Mouse (Mus musculus) MEL (cell line): ENCODE measurements at regions not wholly inside any gene's neighbourhood (a gene's known extent, or its start where the extent isn't known, plus 50 kb on each side); places are given as distances from the start of the nearest gene placed in this dataset.

Experiments
- DNase-seq: peaks from one replicate; pipeline ENCODE4 v3.0.0; 2011; ENCODE audit warnings: low read depth, low spot score
- H3K27ac ChIP-seq: 2 replicates; pipeline ENCODE4 v1.5.1; 2012; ENCODE audit warnings: low read depth, mild to moderate bottlenecking, control low read depth, low read length, moderate library complexity; ENCODE audit not compliant: control insufficient read depth
- H3K27me3 ChIP-seq, 2 experiments: fragments of 150-350 bp in 1 of 2; sonication (generic) in 1 of 2; 2 replicates each; pipeline ENCODE4 v1.6.1; 2012; ENCODE audit warnings: low read length in 2 of 2, mild to moderate bottlenecking in 2 of 2, improper control_type of control experiment in 1 of 2, moderate library complexity in 1 of 2; ENCODE audit not compliant: insufficient read depth in 2 of 2, control insufficient read depth in 1 of 2
- H3K36me3 ChIP-seq, 2 experiments: 2 replicates each; pipeline ENCODE4 v1.6.1; 2012 to 2014; ENCODE audit warnings: low read length in 2 of 2, improper control_type of control experiment in 1 of 2, inconsistent platforms in 1 of 2, mild to moderate bottlenecking in 1 of 2; ENCODE audit not compliant: insufficient read depth in 2 of 2, control insufficient read depth in 1 of 2
- H3K4me1 ChIP-seq, 2 experiments: fragments of 150-350 bp in 1 of 2; sonication (generic) in 1 of 2; 2 replicates each; pipeline ENCODE4 v1.6.1; 2012; ENCODE audit warnings: low read length in 2 of 2, improper control_type of control experiment in 1 of 2, mild to moderate bottlenecking in 1 of 2; ENCODE audit not compliant: insufficient read depth in 2 of 2, control insufficient read depth in 1 of 2
- H3K4me3 ChIP-seq, 2 experiments: fragments of 150-350 bp in 1 of 2; sonication (generic) in 1 of 2; 2 replicates each; pipeline ENCODE4 v1.5.1; 2012; ENCODE audit warnings: low read depth in 2 of 2, low read length in 2 of 2, mild to moderate bottlenecking in 2 of 2, moderate library complexity in 2 of 2, control low read depth in 1 of 2, improper control_type of control experiment in 1 of 2; ENCODE audit not compliant: control insufficient read depth in 1 of 2, insufficient read depth in 1 of 2
- H3K79me2 ChIP-seq: 2 replicates; pipeline ENCODE4 v1.6.1; 2012; ENCODE audit warnings: mild to moderate bottlenecking, low read length, moderate library complexity; ENCODE audit not compliant: control insufficient read depth, poor library complexity, insufficient read depth
- H3K9ac ChIP-seq: 2 replicates; pipeline ENCODE4 v1.6.1; 2012; ENCODE audit warnings: low read depth, mild to moderate bottlenecking, control low read depth, low read length, moderate library complexity; ENCODE audit not compliant: control insufficient read depth, poor library complexity, severe bottlenecking
- H3K9me3 ChIP-seq: fragments of 150-350 bp; sonication (generic); replicated peaks from 2 replicates; pipeline ENCODE4 v1.6.1; 2012; ENCODE audit warnings: mild to moderate bottlenecking, low read length, improper control_type of control experiment, moderate library complexity; ENCODE audit not compliant: insufficient read depth
- BHLHE40 ChIP-seq: IDR thresholded peaks from 2 replicates; pipeline ENCODE4 v1.6.1; 2012; ENCODE audit warnings: low read depth, mild to moderate bottlenecking, inconsistent platforms, low read length, improper control_type of control experiment, borderline replicate concordance
- CHD1 ChIP-seq: IDR thresholded peaks from 2 replicates; pipeline ENCODE4 v1.6.1; 2012; ENCODE audit warnings: low read depth, mild to moderate bottlenecking, inconsistent platforms, low read length, improper control_type of control experiment
- CHD2 ChIP-seq: IDR thresholded peaks from 2 replicates; pipeline ENCODE4 v1.6.1; 2011; ENCODE audit warnings: low read length, improper control_type of control experiment
- EP300 ChIP-seq, 2 experiments: IDR thresholded peaks; 2 replicates each; pipeline ENCODE4 v1.6.1; 2011; ENCODE audit warnings: improper control_type of control experiment in 2 of 2, low read length in 2 of 2, low read depth in 1 of 2, mild to moderate bottlenecking in 1 of 2
- GABPA ChIP-seq: IDR thresholded peaks from 2 replicates; pipeline ENCODE4 v1.6.1; 2012; ENCODE audit warnings: low read depth, mild to moderate bottlenecking, inconsistent platforms, low read length, improper control_type of control experiment, moderate library complexity
- GATA1 ChIP-seq: IDR thresholded peaks from 2 replicates; pipeline ENCODE4 v1.6.1; 2011; ENCODE audit warnings: low read depth, low read length, improper control_type of control experiment
- MAX ChIP-seq: IDR thresholded peaks from 2 replicates; pipeline ENCODE4 v1.6.1; 2011; ENCODE audit warnings: low read length, improper control_type of control experiment
- MXI1 ChIP-seq: IDR thresholded peaks from 2 replicates; pipeline ENCODE4 v1.6.1; 2011; ENCODE audit warnings: mild to moderate bottlenecking, low read depth, low read length, improper control_type of control experiment
- NELFE ChIP-seq: IDR thresholded peaks from 2 replicates; pipeline ENCODE4 v1.6.1; 2011; ENCODE audit warnings: low read depth, low read length, improper control_type of control experiment
- POLR2A ChIP-seq, 2 experiments: IDR thresholded peaks; 2 replicates each; pipeline ENCODE4 v1.6.1; 2011 to 2012; ENCODE audit warnings: low read length in 2 of 2, mild to moderate bottlenecking in 2 of 2, control low read depth in 1 of 2, improper control_type of control experiment in 1 of 2, low read depth in 1 of 2, moderate library complexity in 1 of 2; ENCODE audit not compliant: control insufficient read depth in 1 of 2, insufficient read depth in 1 of 2, poor library complexity in 1 of 2
- RAD21 ChIP-seq: IDR thresholded peaks from 2 replicates; pipeline ENCODE4 v1.6.1; 2011; ENCODE audit warnings: mild to moderate bottlenecking, low read depth, low read length, improper control_type of control experiment
- SIN3A ChIP-seq: IDR thresholded peaks from 2 replicates; pipeline ENCODE4 v1.6.1; 2012; ENCODE audit warnings: low read length, improper control_type of control experiment, inconsistent platforms
- UBTF ChIP-seq: IDR thresholded peaks from 2 replicates; pipeline ENCODE4 v1.6.1; 2012; ENCODE audit warnings: low read depth, mild to moderate bottlenecking, inconsistent platforms, low read length, improper control_type of control experiment, moderate library complexity, borderline replicate concordance; ENCODE audit not compliant: insufficient read depth
- ZC3H11A ChIP-seq: IDR thresholded peaks from 2 replicates; pipeline ENCODE4 v1.6.1; 2012; ENCODE audit warnings: low read depth, mild to moderate bottlenecking, inconsistent platforms, low read length, improper control_type of control experiment
- ZKSCAN1 ChIP-seq: IDR thresholded peaks from 2 replicates; pipeline ENCODE4 v1.6.1; 2012; ENCODE audit warnings: low read depth, mild to moderate bottlenecking, inconsistent platforms, low read length, improper control_type of control experiment, moderate library complexity
- ZMIZ1 ChIP-seq: IDR thresholded peaks from 2 replicates; pipeline ENCODE4 v1.6.1; 2012; ENCODE audit warnings: low read depth, mild to moderate bottlenecking, inconsistent platforms, low read length, improper control_type of control experiment, moderate library complexity

- no peaks in the 10 kb centered on the region for H3K36me3 ChIP-seq
- TF ChIP-seq MAX (no peak), CHD2 (no peak), SIN3A (no peak), UBTF (no peak), POLR2A (IDR thresholded peaks at IDR 0.05; ENCODE audit: control insufficient read depth in 1 of 2, insufficient read depth in 1 of 2, low read depth in 1 of 2, low read length in 2 of 2, poor library complexity in 1 of 2) (no peak), MXI1 (no peak)
- TF ChIP-seq, all 39 proteins: peak for 0
- Histone ChIP-seq H3K9ac (no peak overlapping the region), H3K27me3 (no peaks in the 10 kb centered on the region), H3K9me3 (no peaks in the 10 kb centered on the region), H3K4me1 (no peaks in the 10 kb centered on the region), H3K27ac (no peak overlapping the region), H3K79me2 (no peaks in the 10 kb centered on the region), H3K4me3 (no peak overlapping the region)
- DNase-seq = no peak
These were observed 602.0 kb upstream of the Adam5 start for GRCm38 (mm10) chr8:25426207-25426606.

- Histone ChIP-seq H3K36me3 (no peaks in the 10 kb centered on the region), H3K9ac (no peak overlapping the region), H3K79me2 (no peaks in the 10 kb centered on the region), H3K9me3 (no peaks in the 10 kb centered on the region), H3K27ac (no peak overlapping the region), H3K4me3 (no peak overlapping the region), H3K4me1 (no peaks in the 10 kb centered on the region), H3K27me3 (no peaks in the 10 kb centered on the region; a peak in 1 of 4 replicates)
- no peak for DNase-seq
- no peak for TF ChIP-seq GABPA
- TF ChIP-seq GATA1 = no peak
- TF ChIP-seq BHLHE40 = no peak
These were observed 597.3 kb upstream of the Adam5 start for GRCm38 (mm10) chr8:25421478-25421877.

- no peak overlapping the region for H3K27ac ChIP-seq
- no peaks in the 10 kb centered on the region; a peak in 1 of 4 replicates for H3K27me3 ChIP-seq
- no peak overlapping the region for H3K4me3 ChIP-seq
- DNase-seq = no peak
- no peaks in the 10 kb centered on the region for H3K36me3 ChIP-seq
- no peaks in the 10 kb centered on the region for H3K9me3 ChIP-seq
- no peaks in the 10 kb centered on the region for H3K4me1 ChIP-seq
- no peaks in the 10 kb centered on the region for H3K79me2 ChIP-seq
- H3K9ac ChIP-seq = no peak overlapping the region
- TF ChIP-seq RAD21 (no peak), MAX (no peak), ZKSCAN1 (no peak), EP300 (IDR thresholded peaks at IDR 0.05; ENCODE audit: low read depth in 1 of 2, low read length in 2 of 2) (no peak), NELFE (no peak), CHD1 (no peak), BHLHE40 (no peak), SIN3A (no peak), ZMIZ1 (no peak), ZC3H11A (no peak)
These were observed 586.4 kb upstream of the Adam5 start for GRCm38 (mm10) chr8:25410536-25410935.
